Mouse (Mus musculus): ENCODE measurements at regions not wholly inside any gene's neighbourhood (a gene's known extent, or its start where the extent isn't known, plus 50 kb on each side); places are given as distances from the start of the nearest gene placed in this dataset.

- no peak for DNase-seq
Measured at GRCm38 (mm10) chr6:84383718-84384117, 210.0 kb downstream of the Cyp26b1 start.

GRCm38 (mm10) chr6:84383141-84383540 lies 210.6 kb downstream of the Cyp26b1 start:
- no peak for DNase-seq

- no peak for DNase-seq
Measured at GRCm38 (mm10) chr6:84381571-84381970, 212.1 kb downstream of the Cyp26b1 start.

GRCm38 (mm10) chr6:84376666-84377065 lies 217.0 kb downstream of the Cyp26b1 start:
- DNase-seq = no peak

GRCm38 (mm10) chr6:84375498-84375897 lies 218.2 kb downstream of the Cyp26b1 start:
- DNase-seq = peak; percentile 3 to 30

- no peak for DNase-seq
Measured at GRCm38 (mm10) chr6:84366365-84366764, 227.3 kb downstream of the Cyp26b1 start.

GRCm38 (mm10) chr6:84365914-84366313 lies 227.8 kb downstream of the Cyp26b1 start:
- no peak for DNase-seq

GRCm38 (mm10) chr6:84364964-84365363 lies 228.7 kb downstream of the Cyp26b1 start:
- DNase-seq = no peak

GRCm38 (mm10) chr6:84362331-84362730 lies 231.4 kb downstream of the Cyp26b1 start:
- DNase-seq = no peak

- DNase-seq = no peak
Measured at GRCm38 (mm10) chr6:84357911-84358310, 235.8 kb downstream of the Cyp26b1 start.

- DNase-seq = no peak
Measured at GRCm38 (mm10) chr6:84353425-84354220, 240.1 kb downstream of the Cyp26b1 start.

GRCm38 (mm10) chr6:84344936-84345335 lies 248.8 kb downstream of the Cyp26b1 start:
- DNase-seq = no peak

GRCm38 (mm10) chr6:84333666-84334179 lies 260.0 kb downstream of the Cyp26b1 start:
- DNase-seq = no peak

GRCm38 (mm10) chr6:84329106-84329505 lies 264.6 kb downstream of the Cyp26b1 start:
- DNase-seq = no peak

GRCm38 (mm10) chr6:84328030-84328390 lies 265.7 kb downstream of the Cyp26b1 start:
- no peak for DNase-seq

- DNase-seq = no peak
Measured at GRCm38 (mm10) chr6:84327306-84328029, 266.2 kb downstream of the Cyp26b1 start.

- no peak for DNase-seq
Measured at GRCm38 (mm10) chr6:84325384-84326114, 268.2 kb downstream of the Cyp26b1 start.

- no peak for DNase-seq
Measured at GRCm38 (mm10) chr6:84324185-84324584, 269.5 kb downstream of the Cyp26b1 start.

GRCm38 (mm10) chr6:84322528-84322927 lies 271.2 kb downstream of the Cyp26b1 start:
- no peak for DNase-seq

GRCm38 (mm10) chr6:84320586-84320985 lies 273.1 kb downstream of the Cyp26b1 start:
- no peak for DNase-seq

GRCm38 (mm10) chr6:84318774-84319173 lies 274.9 kb downstream of the Cyp26b1 start:
- DNase-seq = no peak

GRCm38 (mm10) chr6:84317026-84317425 lies 276.7 kb downstream of the Cyp26b1 start:
- peak in 1 of 2 experiments; percentile 30 for DNase-seq

- DNase-seq = no peak
Measured at GRCm38 (mm10) chr6:84315175-84315912, 278.4 kb downstream of the Cyp26b1 start.

Measured in kidney, adult 8-10 months (tissue).